Mouse (Mus musculus): ENCODE data around the gene Zfp27.

DNA sequence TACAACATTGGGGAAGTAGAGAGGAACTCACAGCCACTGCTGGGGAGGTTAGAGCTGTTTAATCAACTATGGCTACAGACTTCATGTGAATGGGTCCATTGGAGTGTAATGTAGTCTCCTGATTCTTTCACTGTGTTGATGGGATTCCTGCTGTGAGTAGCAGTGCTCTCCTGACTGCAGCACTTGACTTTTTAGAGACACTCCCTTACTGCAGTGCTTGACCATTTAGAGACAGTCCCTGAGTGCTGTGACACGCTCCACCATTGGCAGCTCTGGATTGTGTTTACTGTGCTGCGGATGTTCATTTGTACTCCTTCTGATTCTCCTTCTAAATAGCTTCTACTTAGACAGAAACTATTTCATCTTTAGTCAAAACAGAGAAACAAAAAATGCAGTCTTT is 36.4 kb upstream of the Zfp27 start:
- TF ChIP-seq CTCF (IDR thresholded peaks at IDR 0.05; ENCODE audit: extremely low read depth, insufficient read depth, insufficient read length, insufficient replicate concordance) (no peak), POLR2A (IDR thresholded peaks at IDR 0.05; ENCODE audit: low read depth, low read length) (no peak)

Data from spleen, adult 2 months (tissue).